Mouse (Mus musculus) adipocyte (in vitro differentiated cells): ENCODE data around the gene Mtmr4.
A peak's percentile ranks its signal among the peaks of the same experiment; 100 is the strongest.

ENCODE experiments used
- DNase-seq: peaks from one replicate; pipeline ENCODE4 v3.0.0-alpha.2; 2016; ENCODE audit warnings: low spot score

Mtmr4 gene

GRCm38 (mm10) chr11:87591526-87592353, at the start of gene Mtmr4:
Gene Mtmr4 (plus strand): TSS chr11:87592162.
- DNase-seq = peak; percentile 100

GRCm38 (mm10) chr11:87542285-87542684, 49.7 kb upstream of the Mtmr4 start:
- no peak for DNase-seq

- no peak for DNase-seq
These were observed 49.1 kb upstream of the Mtmr4 start for GRCm38 (mm10) chr11:87542906-87543305.

- DNase-seq = no peak
These were observed 38.6 kb upstream of the Mtmr4 start for GRCm38 (mm10) chr11:87553342-87553741.

GRCm38 (mm10) chr11:87554386-87554785, 37.6 kb upstream of the Mtmr4 start:
- no peak for DNase-seq

- DNase-seq = no peak
These were observed 36.8 kb upstream of the Mtmr4 start for GRCm38 (mm10) chr11:87555106-87555703.

- no peak for DNase-seq
These were observed 30.8 kb upstream of the Mtmr4 start for GRCm38 (mm10) chr11:87561208-87561607.

- DNase-seq = no peak
These were observed 25.5 kb upstream of the Mtmr4 start, which contains the start of gene Gm11492 for GRCm38 (mm10) chr11:87566501-87566900. Gene Gm11492 (plus strand): TSS chr11:87566653.

- DNase-seq = no peak
These were observed 23.6 kb upstream of the Mtmr4 start, which contains the start of gene Sept4 for GRCm38 (mm10) chr11:87568255-87568953. Gene Sept4 (plus strand): TSS chr11:87568903.

GRCm38 (mm10) chr11:87570743-87571142, 21.2 kb upstream of the Mtmr4 start:
- no peak for DNase-seq

GRCm38 (mm10) chr11:87571361-87571950, 20.5 kb upstream of the Mtmr4 start:
- DNase-seq = no peak

- no peak for DNase-seq
These were observed 18.2 kb upstream of the Mtmr4 start for GRCm38 (mm10) chr11:87573751-87574150.

- DNase-seq = no peak
These were observed 17.3 kb upstream of the Mtmr4 start for GRCm38 (mm10) chr11:87574520-87575180.

GRCm38 (mm10) chr11:87577601-87578248, 14.2 kb upstream of the Mtmr4 start:
- no peak for DNase-seq

GRCm38 (mm10) chr11:87578249-87578962, 13.6 kb upstream of the Mtmr4 start:
- no peak for DNase-seq

GRCm38 (mm10) chr11:87578963-87579601, 12.9 kb upstream of the Mtmr4 start:
- DNase-seq = no peak

GRCm38 (mm10) chr11:87579713-87580112, 12.2 kb upstream of the Mtmr4 start:
- DNase-seq = no peak

GRCm38 (mm10) chr11:87580543-87581085, 11.3 kb upstream of the Mtmr4 start:
- DNase-seq = no peak

GRCm38 (mm10) chr11:87581161-87581865, 10.6 kb upstream of the Mtmr4 start:
- no peak for DNase-seq
